Mouse (Mus musculus) T-cell, adult 2 months (primary cell): Measurements from ENCODE around the gene Tmod4.

Experiments
- DNase-seq: peaks from one replicate; pipeline ENCODE4 v3.0.0; 2022; ENCODE audit warnings: low spot score

Tmod4 gene

GRCm38 (mm10) chr3:95136336-95136735, 12.1 kb downstream of the Tmod4 start:
- no peak for DNase-seq

GRCm38 (mm10) chr3:95139586-95140288, 15.5 kb downstream of the Tmod4 start:
- DNase-seq, result no peak

- no peak for DNase-seq
Observed at GRCm38 (mm10) chr3:95140289-95140595, 16.0 kb downstream of the Tmod4 start.

GRCm38 (mm10) chr3:95140795-95141194, 16.5 kb downstream of the Tmod4 start:
- DNase-seq, result no peak

- DNase-seq, result peak; percentile 89
Observed at GRCm38 (mm10) chr3:95141474-95141873, 17.2 kb downstream of the Tmod4 start.

GRCm38 (mm10) chr3:95141952-95142616, 17.8 kb downstream of the Tmod4 start, which contains the start of gene Tnfaip8l2:
Gene Tnfaip8l2, minus strand, starts transcription at chr3:95142360.
- DNase-seq, result peak; percentile 64

- peak; percentile 88 for DNase-seq
Observed at GRCm38 (mm10) chr3:95142617-95143011, 18.3 kb downstream of the Tmod4 start.

- DNase-seq, result no peak
Observed at GRCm38 (mm10) chr3:95147924-95148323, 23.6 kb downstream of the Tmod4 start.

- peak; percentile 77 for DNase-seq
Observed at GRCm38 (mm10) chr3:95153874-95154273, 29.6 kb downstream of the Tmod4 start.

GRCm38 (mm10) chr3:95159511-95159986, 35.3 kb downstream of the Tmod4 start:
- DNase-seq, result no peak

- DNase-seq, result peak; percentile 83
Observed at GRCm38 (mm10) chr3:95159987-95160963, 36.0 kb downstream of the Tmod4 start, which contains the start of gene Sema6c. Gene Sema6c, plus strand, starts transcription at chr3:95160457.

- no peak for DNase-seq
Observed at GRCm38 (mm10) chr3:95161041-95161551, 36.8 kb downstream of the Tmod4 start.

GRCm38 (mm10) chr3:95161618-95162344, 37.5 kb downstream of the Tmod4 start:
- DNase-seq, result no peak

- no peak for DNase-seq
Observed at GRCm38 (mm10) chr3:95162345-95162628, 38.0 kb downstream of the Tmod4 start.

GRCm38 (mm10) chr3:95163419-95164255, 39.4 kb downstream of the Tmod4 start:
- DNase-seq, result no peak

- DNase-seq, result no peak
Observed at GRCm38 (mm10) chr3:95164256-95164550, 39.9 kb downstream of the Tmod4 start.

- no peak for DNase-seq
Observed at GRCm38 (mm10) chr3:95164840-95165239, 40.6 kb downstream of the Tmod4 start.

- no peak for DNase-seq
Observed at GRCm38 (mm10) chr3:95169996-95170395, 45.7 kb downstream of the Tmod4 start.

GRCm38 (mm10) chr3:95171105-95171504, 46.8 kb downstream of the Tmod4 start:
- no peak for DNase-seq

GRCm38 (mm10) chr3:95172526-95173255, 48.4 kb downstream of the Tmod4 start:
- DNase-seq, result no peak
